Mouse (Mus musculus) ES-Bruce4 (cell line): ENCODE measurements around the gene Urad. TPM values are rescaled to one million over a fixed set of nuclear protein-coding genes. Genes with fewer than 3 reads are reported as not detected.

Experiments
- H3K27ac ChIP-seq: 2 replicates; pipeline ENCODE4 v1.5.1; 2012; ENCODE audit warnings: low read length, inconsistent platforms; ENCODE audit not compliant: insufficient read depth
- H3K27me3 ChIP-seq: 2 replicates; pipeline ENCODE4 v1.6.1; 2012; ENCODE audit warnings: mild to moderate bottlenecking, low read length, inconsistent platforms; ENCODE audit not compliant: control insufficient read depth, poor library complexity, insufficient read depth, severe bottlenecking
- H3K36me3 ChIP-seq: 2 replicates; pipeline ENCODE4 v1.6.1; 2012; ENCODE audit warnings: inconsistent platforms, mild to moderate bottlenecking, low read length, moderate library complexity; ENCODE audit not compliant: control insufficient read depth, poor library complexity, insufficient read depth, severe bottlenecking
- H3K4me1 ChIP-seq: one replicate; pipeline ENCODE4 v1.8.1; 2011; ENCODE audit warnings: low read length; ENCODE audit not compliant: control insufficient read depth, insufficient read depth
- H3K4me3 ChIP-seq: 2 replicates; pipeline ENCODE4 v1.5.1; 2011; ENCODE audit warnings: low read depth, mild to moderate bottlenecking, low read length
- H3K9ac ChIP-seq: 2 replicates; pipeline ENCODE4 v1.6.1; 2012; ENCODE audit warnings: low read depth, mild to moderate bottlenecking, inconsistent platforms; ENCODE audit not compliant: poor library complexity, severe bottlenecking
- H3K9me3 ChIP-seq: replicated peaks from 2 replicates; pipeline ENCODE4 v1.6.1; 2012; ENCODE audit warnings: mild to moderate bottlenecking, low read length, inconsistent platforms; ENCODE audit not compliant: control insufficient read depth, poor library complexity, insufficient read depth, severe bottlenecking
- CTCF ChIP-seq: IDR thresholded peaks from one replicate; pipeline ENCODE4 v1.8.1; 2011; ENCODE audit warnings: low read depth, low read length
- EP300 ChIP-seq: IDR thresholded peaks from 2 replicates; pipeline ENCODE4 v1.6.1; 2011; ENCODE audit warnings: low read depth, low read length; ENCODE audit not compliant: insufficient read depth
- POLR2A ChIP-seq: IDR thresholded peaks from one replicate; pipeline ENCODE4 v1.8.1; 2011; ENCODE audit warnings: low read length; ENCODE audit not compliant: insufficient read depth
- polyA plus RNA-seq: library from polyadenylated mRNA; stranded (reverse); fragments of >200 nt; gene quantifications from 2 replicates; pipeline ENCODE4 v1.2.4, GENCODE M21; 2011; ENCODE audit warnings: low read depth; ENCODE audit not compliant: missing spikeins, insufficient read depth, insufficient read length

The Urad gene
- polyA plus RNA-seq, 1 experiment = not detected

DNA sequence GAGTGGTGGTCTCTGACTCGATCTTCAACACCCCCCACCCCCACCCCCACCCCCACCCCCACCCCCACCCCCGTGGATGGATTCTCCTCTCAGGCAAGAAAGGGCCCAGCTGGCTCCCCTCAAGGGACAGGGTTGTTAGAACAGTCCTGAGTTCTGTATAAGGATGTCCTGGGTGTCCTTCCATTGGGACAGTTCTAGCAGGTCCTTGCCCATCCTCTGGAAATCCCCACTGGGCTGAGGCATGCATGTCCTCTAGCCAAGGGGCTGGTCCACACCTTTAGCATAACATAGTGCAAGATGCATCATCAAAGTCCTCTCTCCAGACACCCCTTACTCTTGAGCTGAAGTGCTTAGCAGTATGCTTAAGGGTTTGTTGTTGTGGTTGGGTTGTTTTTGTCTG lies 12.5 kb downstream of the Urad start:
- Histone ChIP-seq H3K4me3 (no peak overlapping the region), H3K9me3 (no peaks in the 10 kb centered on the region), H3K9ac (no peak overlapping the region), H3K27ac (no peak overlapping the region), H3K4me1 (no peaks in the 10 kb centered on the region), H3K27me3 (peaks cover 38% of the 10 kb centered on the region), H3K36me3 (no peaks in the 10 kb centered on the region)
- TF ChIP-seq EP300 = no peak
- TF ChIP-seq CTCF = no peak
- TF ChIP-seq POLR2A = no peak

DNA sequence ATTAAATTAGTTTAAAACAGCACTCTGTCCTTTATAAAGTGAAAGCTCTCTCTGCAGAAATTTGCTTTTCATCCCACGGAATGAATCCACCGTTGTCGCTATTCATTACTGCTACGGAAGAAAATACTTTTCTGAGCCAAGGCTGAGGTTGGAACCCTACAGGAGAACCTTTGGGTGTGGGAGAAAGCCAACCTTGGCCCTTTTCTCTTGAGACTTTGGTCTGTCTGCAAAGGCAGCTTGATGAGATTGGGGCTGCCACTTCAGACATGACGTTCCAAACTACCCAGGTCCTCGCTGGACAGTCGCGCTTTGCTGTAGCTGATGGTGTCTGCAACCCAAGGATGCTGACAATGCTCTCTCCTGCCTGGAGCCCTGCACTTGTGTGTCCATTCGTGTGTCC lies 13.8 kb downstream of the Urad start:
- no peak for TF ChIP-seq CTCF
- TF ChIP-seq EP300 = no peak
- no peak for TF ChIP-seq POLR2A
- no peak overlapping the region for H3K9ac ChIP-seq
- no peak overlapping the region for H3K4me3 ChIP-seq
- no peaks in the 10 kb centered on the region for H3K4me1 ChIP-seq
- no peaks in the 10 kb centered on the region for H3K9me3 ChIP-seq
- H3K27me3 ChIP-seq = peaks cover 36% of the 10 kb centered on the region
- H3K27ac ChIP-seq = no peak overlapping the region
- H3K36me3 ChIP-seq = no peaks in the 10 kb centered on the region

DNA sequence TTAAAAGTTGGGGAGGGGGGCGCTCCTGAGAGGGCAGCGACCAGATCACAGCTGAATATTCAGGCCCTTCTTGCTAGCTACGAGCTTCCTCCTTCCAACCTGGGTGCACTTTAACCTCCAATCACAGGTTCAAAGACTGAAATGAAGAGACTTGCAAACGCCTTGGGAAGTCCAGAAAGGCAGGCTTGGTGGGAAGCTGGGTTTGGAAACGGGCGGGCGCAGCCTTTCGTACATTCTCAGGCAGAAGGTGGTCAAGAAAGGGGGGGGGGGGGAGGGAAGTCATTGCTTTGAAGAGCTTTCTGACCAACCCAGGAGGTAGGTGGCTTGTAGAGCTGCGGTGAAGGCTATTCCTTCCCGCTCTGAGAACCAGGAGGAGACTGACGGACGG lies 14.8 kb downstream of the Urad start:
- peaks cover 35% of the 10 kb centered on the region for H3K27me3 ChIP-seq
- no peaks in the 10 kb centered on the region for H3K4me1 ChIP-seq
- H3K27ac ChIP-seq = no peak overlapping the region
- H3K9me3 ChIP-seq = no peaks in the 10 kb centered on the region
- peak overlapping the region; percentile 41; the same call in 1 of the 2 replicates for H3K4me3 ChIP-seq
- TF ChIP-seq CTCF (no peak), EP300 (no peak), POLR2A (no peak)
- H3K9ac ChIP-seq = no peak overlapping the region
- H3K36me3 ChIP-seq = no peaks in the 10 kb centered on the region

DNA sequence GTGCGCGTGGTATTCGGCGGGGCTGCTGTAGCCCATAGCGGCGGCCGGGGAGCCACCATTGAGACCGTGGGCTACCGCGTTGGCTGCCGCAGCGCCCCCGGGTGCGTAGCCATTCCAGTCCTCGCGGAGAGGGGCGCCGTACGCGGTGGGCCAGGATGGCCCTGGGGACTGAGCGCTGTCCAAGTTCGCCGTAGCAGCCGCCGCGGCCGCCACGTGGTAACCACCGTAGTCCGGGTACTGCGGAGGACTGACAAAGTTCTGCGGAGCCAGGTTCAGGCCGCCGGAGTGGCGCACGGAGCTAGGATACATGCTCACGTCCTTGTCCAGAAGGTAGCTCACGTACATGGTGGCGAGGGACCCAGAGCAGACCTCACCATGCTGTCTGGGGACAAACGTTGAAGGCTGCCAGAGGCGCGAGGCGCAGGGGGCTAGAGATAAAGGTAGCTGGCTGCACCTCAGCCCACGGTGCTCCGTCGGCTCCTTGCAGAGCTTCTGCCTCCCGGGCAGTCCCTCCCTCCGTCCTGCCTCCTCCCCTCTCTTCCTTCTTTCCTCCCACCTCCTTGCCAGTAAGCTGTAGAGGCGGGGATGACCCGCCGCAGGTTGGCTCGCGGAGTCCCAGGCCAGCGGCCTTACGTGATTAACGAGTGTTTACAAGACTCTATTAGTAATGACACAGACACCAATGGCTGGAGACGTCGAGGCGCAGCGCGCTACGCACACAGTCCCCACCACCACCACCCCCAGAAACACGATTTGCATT lies 15.4 kb downstream of the Urad start, which contains the start of gene Cdx2:
Gene Cdx2 (minus strand): TSS at position 633 of the 760 bp plus-strand sequence.
- Histone ChIP-seq H3K9ac (peak within 1 kb of the TSS; percentile 28), H3K9me3 (no peaks in the 10 kb centered on the region), H3K27me3 (peaks cover 35% of the 10 kb centered on the region), H3K4me3 (peak within 1 kb of the TSS; percentile 41), H3K36me3 (no peaks in the 10 kb centered on the region), H3K27ac (no peak within 1 kb of the TSS), H3K4me1 (no peaks in the 10 kb centered on the region)
- TF ChIP-seq POLR2A (no peak), CTCF (no peak), EP300 (no peak)

DNA sequence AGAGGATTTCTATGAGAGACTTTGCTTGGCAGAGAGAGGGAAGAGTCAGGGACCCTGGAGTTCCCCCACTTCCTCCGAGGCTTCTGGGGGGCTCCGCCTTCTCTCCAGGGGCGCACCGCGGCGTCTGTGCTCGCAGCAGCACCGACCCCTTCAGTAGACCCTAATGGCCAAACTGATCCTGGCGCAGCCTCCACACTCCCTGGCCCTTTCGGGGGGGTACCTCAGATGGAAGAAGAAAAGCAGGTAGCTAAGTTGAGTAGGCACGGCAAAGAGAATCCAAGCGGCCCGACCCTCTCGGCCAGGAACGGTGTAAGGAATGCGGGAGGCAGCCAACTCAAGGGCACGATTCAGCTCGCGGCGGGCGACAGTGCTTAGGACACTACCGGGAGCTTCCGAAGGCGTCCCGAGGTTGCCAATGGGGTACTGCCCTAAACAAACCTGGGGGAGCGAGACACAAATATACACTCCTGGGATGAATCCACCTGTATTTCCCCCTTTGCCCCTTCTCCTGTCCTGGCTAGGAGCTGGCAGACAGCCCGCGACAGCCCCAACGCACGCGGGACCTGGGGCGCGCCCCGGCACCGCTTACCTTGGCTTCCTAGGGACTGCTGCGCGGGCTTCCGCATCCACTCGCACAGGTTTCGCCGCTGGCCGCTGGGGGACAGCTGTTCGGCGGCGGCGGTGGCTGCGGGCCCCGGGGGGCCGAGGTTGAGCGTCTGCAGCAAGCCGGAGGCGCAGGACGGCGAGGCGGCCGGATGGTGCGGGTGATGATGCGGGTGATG lies 16.2 kb downstream of the Urad start:
- TF ChIP-seq CTCF = no peak
- TF ChIP-seq EP300 = no peak
- no peak for TF ChIP-seq POLR2A
- Histone ChIP-seq H3K4me1 (no peaks in the 10 kb centered on the region), H3K4me3 (peak overlapping the region; percentile 41), H3K9ac (peak overlapping the region; percentile 28), H3K36me3 (no peaks in the 10 kb centered on the region), H3K9me3 (no peaks in the 10 kb centered on the region), H3K27ac (no peak overlapping the region), H3K27me3 (peaks cover 36% of the 10 kb centered on the region)

DNA sequence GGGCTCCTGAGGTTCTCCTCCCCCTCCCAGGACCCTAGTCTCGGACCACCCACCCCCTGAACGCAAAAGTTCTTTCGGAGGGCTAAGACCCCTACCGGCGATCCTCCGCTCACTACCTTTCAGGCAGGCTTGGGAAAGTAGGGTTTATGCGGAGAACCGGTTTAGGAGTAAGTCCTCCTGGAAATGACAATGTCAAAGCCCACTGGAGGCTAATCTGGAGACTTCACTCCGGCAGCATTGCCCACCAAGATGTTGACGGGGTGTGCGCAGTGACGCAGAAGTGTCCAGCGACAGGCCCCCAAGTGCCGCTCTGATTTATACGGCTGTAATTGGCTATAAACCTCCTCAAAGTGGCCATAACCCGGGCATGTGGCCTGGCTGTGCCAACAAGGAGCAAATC lies 17.1 kb downstream of the Urad start:
- Histone ChIP-seq H3K9ac (no peak overlapping the region), H3K27me3 (peaks cover 36% of the 10 kb centered on the region), H3K36me3 (no peaks in the 10 kb centered on the region), H3K9me3 (no peaks in the 10 kb centered on the region), H3K27ac (no peak overlapping the region), H3K4me3 (no peak overlapping the region), H3K4me1 (no peaks in the 10 kb centered on the region)
- TF ChIP-seq POLR2A (no peak), EP300 (no peak)
